Mouse (Mus musculus): ENCODE results near the gene Trim10. TPM values are rescaled to one million over a fixed set of nuclear protein-coding genes. Genes with fewer than 3 reads are reported as not detected.
A peak's percentile ranks its signal among the peaks of the same experiment; 100 is the strongest.
"Not testable (repeated sequence)": the region's sequence is repeated elsewhere in the genome, so short reads cannot be mapped to it uniquely, and the experiment has no call there.

Gene Trim10
- total RNA-seq, 2 experiments from 2014 or later = 0.33 to 0.35 TPM

GRCm38 (mm10) chr17:36861680-36862079 lies 7.7 kb upstream of the Trim10 start:
- no peak for DNase-seq

GRCm38 (mm10) chr17:36866719-36867527 lies 2.5 kb upstream of the Trim10 start, which contains the start of gene Trim15:
Trim15 (minus strand) TSS chr17:36867210.
- no peak for DNase-seq

- no peak for DNase-seq
Measured at GRCm38 (mm10) chr17:36868836-36869235, 538 bp upstream of the Trim10 start.

- peak; percentile 18 to 22 for DNase-seq
Measured at GRCm38 (mm10) chr17:36869955-36870810, 809 bp downstream of the Trim10 start.

- no peak for DNase-seq
Measured at GRCm38 (mm10) chr17:36874636-36875035, 5.3 kb downstream of the Trim10 start.

GRCm38 (mm10) chr17:36883350-36883749 lies 14.0 kb downstream of the Trim10 start:
- no peak for DNase-seq

- DNase-seq = no peak
Measured at GRCm38 (mm10) chr17:36885132-36885790, 15.9 kb downstream of the Trim10 start.

- DNase-seq = no peak
Measured at GRCm38 (mm10) chr17:36890073-36890903, 20.9 kb downstream of the Trim10 start, which contains the start of gene Trim40. Trim40 (minus strand) TSS chr17:36890123.

- not testable (repeated sequence) for DNase-seq
Measured at GRCm38 (mm10) chr17:36891496-36891895, 22.1 kb downstream of the Trim10 start.

- peak; percentile 7 to 45 for DNase-seq
Measured at GRCm38 (mm10) chr17:36892362-36892761, 23.0 kb downstream of the Trim10 start.

- DNase-seq = no peak
Measured at GRCm38 (mm10) chr17:36893387-36893786, 24.0 kb downstream of the Trim10 start.

- DNase-seq = peak; percentile 23 to 40
Measured at GRCm38 (mm10) chr17:36896583-36896982, 27.2 kb downstream of the Trim10 start.

GRCm38 (mm10) chr17:36897065-36897464 lies 27.7 kb downstream of the Trim10 start:
- no peak for DNase-seq

GRCm38 (mm10) chr17:36897552-36898205 lies 28.3 kb downstream of the Trim10 start, which contains the start of gene Trim31:
Trim31 (plus strand) TSS chr17:36898118.
- no peak for DNase-seq

- DNase-seq = no peak
Measured at GRCm38 (mm10) chr17:36899376-36899775, 30.0 kb downstream of the Trim10 start.

- DNase-seq = no peak
Measured at GRCm38 (mm10) chr17:36900001-36900400, 30.6 kb downstream of the Trim10 start.

GRCm38 (mm10) chr17:36900691-36901090 lies 31.3 kb downstream of the Trim10 start:
- no peak for DNase-seq

GRCm38 (mm10) chr17:36903651-36904050 lies 34.3 kb downstream of the Trim10 start:
- no peak for DNase-seq

GRCm38 (mm10) chr17:36908235-36908634 lies 38.9 kb downstream of the Trim10 start:
- DNase-seq = no peak

- no peak for DNase-seq
Measured at GRCm38 (mm10) chr17:36909802-36910201, 40.4 kb downstream of the Trim10 start.

- DNase-seq = no peak
Measured at GRCm38 (mm10) chr17:36912031-36912430, 42.7 kb downstream of the Trim10 start.

Data from heart, adult 18-20 months (tissue).